Mouse (Mus musculus): Measurements from ENCODE around the gene Fev.

Gene Fev

DNA sequence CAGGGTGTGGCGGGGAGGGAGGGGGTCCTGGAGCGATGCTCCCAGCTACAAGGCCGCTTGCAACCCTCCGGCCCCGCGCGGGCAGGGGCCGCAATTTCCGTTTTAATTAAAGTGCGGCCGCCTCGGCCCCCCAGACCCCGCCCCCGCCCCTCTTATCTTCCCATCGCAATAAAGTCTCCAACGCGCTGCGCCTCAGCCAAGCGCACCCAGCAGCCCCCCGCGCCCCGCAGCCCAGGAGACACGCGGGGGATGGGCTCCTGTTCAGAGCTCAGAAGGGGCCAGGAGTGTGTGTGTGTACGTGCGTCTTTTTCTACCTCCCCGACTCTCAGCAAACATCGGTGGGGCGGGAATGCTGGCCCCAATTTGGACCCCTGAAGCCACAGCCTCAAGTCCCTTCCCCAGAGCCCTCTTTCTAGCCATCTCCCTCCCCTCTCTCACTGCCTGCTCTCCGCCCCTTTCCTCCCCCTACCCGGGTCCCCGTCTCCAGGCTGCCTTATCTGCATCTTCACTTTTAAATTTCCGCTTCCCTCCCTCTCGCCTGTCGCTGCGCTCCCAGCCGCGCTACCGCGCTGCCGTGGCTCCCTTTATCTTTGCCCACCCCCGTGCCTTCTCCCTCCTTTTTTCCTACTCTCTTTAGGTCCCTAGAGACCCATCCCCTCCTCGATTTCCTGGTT lies at the start of gene Fev:
Gene Fev (minus strand): TSS at position 51 of the 674 bp plus-strand sequence.
- DNase-seq = no peak

DNA sequence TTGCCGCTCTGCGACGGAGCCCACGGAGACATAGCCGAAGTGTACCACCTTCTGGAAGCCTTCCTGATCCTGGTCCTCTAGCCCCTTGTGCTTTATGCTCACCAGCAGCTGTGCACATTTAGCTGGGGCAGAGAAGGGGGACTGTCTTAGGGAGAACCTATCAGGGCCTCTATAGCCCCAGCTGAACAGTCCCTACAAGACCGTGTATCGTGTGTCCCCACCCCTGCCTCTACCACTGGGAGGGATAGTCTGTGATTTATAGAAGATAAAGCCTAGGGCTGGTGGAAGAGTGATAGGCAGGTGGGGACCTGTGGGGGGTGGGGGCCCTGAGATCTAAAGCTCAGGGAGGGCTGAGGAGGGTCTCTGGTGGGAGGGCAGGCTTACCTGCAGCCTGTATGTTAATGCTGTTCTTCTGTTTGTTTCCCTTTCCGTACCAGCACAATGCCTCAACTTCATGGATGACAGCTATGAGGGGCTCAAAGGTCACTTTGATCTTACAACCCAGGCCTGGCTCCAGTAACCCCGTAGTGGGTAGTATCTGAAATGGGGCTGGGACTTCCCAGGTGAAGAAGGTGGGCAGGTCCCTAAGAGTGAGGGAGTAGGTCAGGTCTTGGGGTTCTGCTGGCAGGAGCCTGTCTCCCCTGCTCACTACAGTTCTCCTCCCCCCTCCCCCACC lies 42.5 kb upstream of the Fev start:
- no peak for DNase-seq

DNA sequence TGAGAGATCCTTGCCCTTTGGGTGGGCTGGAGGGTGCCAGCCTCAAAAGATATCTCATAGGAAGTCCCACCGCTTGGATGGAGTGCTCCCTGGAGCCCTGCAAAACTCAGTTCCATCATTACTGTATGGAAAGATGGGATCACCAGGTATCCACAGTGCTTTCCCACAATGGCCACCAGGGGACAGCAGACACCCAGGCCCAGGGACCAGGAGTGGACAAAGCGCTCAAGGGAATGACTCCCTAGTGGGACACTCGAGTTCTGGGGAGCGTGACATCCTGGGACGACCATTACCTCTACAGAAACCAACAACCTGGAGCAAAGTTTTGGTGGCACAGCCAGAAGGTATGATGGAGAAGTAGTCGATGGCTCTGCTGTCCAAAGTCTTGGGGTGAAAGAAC lies 41.5 kb upstream of the Fev start:
- DNase-seq = no peak

DNA sequence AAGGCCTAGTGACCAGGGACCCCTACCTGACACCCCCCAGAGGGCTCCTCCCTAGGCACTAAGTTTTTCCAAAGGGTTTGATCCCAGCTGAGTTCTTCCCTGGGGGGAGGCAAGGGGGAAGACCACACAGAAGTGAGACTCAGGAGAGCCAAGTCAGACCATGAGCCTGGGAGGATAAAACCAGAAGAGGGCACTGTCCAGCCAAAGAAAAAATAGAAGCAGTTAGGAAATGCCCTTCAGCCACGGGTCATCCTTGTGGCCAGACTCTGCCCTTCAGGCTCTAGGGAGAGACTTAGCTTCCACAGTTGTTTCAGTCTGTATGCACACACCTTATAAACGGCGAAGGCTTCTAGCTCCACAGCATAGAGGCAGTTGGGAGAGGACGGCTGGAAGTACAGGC lies 39.2 kb upstream of the Fev start:
- DNase-seq = no peak

DNA sequence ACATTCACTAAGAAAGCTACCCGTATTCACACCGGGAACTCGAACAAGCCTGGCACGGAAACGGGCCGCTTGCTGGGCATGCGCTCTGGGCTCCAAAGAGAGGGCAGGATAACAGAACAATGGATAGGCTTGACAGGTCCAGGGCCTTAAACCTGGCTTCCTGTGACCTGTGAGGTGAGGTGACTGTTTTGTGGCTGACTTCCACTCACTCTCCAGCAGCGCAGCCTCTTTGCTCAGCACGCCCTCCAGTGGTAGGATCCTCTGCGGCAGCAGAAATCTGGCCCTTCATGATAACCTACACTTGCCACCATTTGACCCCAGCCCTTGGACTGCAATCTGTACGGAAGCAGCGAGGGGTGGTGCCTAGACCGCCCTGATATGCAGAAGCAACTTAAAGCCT lies 30.5 kb upstream of the Fev start:
- DNase-seq = no peak

GRCm38 (mm10) chr1:74902191-74902590 lies 17.0 kb upstream of the Fev start:
- no peak for DNase-seq

GRCm38 (mm10) chr1:74901686-74902085 lies 16.5 kb upstream of the Fev start:
- peak; percentile 73 to 76 for DNase-seq

DNA sequence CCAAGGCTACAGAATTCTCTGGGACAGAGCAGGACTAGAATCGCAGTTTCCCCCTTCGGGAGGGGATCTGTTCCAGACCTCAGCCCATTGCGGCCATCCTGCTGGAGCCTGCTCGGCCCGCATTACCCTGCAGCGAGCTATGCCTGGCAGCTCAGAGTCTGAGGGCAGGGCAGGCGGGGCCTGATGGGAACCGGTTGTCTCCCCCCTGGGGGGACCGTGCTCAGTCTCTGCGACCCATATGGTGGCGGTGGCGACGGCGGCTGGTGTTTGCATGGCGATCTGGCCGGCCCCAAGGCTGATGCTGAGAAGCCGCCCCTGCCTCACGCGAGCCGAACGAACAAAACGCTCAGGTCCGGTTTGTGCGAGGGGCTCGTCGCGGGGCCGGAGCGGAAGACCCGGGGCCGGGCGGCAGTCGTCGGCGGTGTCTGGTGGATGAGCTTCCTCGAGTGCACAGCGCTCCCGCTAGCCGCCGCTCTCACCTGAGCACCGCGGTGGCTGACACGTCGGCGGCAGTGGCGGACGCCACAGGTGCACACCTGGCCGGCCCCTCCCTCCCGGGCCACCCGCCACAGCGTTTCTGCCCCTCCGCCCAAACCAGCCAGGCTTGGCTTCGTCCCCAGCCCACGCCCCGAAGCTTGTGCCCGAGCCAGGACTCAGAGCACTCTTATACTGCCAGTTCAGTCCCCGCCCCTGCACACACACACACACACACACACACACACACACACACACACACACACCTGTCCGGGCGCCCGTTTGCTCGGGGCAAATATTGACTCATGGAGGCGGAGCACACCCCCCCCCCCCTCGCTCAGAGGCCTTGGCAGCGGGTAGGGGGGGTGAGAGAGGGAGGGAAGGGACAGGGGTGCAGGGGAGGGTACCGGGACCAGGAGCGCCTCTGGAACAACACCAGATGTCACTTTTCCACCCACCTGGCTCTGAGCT lies 15.4 kb upstream of the Fev start:
- no peak for DNase-seq

GRCm38 (mm10) chr1:74898656-74899431 lies 13.6 kb upstream of the Fev start:
- DNase-seq = no peak

GRCm38 (mm10) chr1:74897976-74898375 lies 12.8 kb upstream of the Fev start:
- no peak for DNase-seq

GRCm38 (mm10) chr1:74894966-74895365 lies 9.7 kb upstream of the Fev start:
- peak; percentile 77 to 83 for DNase-seq

GRCm38 (mm10) chr1:74893134-74893855 lies 8.1 kb upstream of the Fev start, which contains the start of gene Cryba2:
TSS of gene Cryba2 (minus strand) at chr1:74893143.
- DNase-seq = peak in 1 of 2 experiments; percentile 40

- no peak for DNase-seq
These were observed 7.3 kb upstream of the Fev start for GRCm38 (mm10) chr1:74892351-74893133.

GRCm38 (mm10) chr1:74891513-74891912 lies 6.3 kb upstream of the Fev start:
- DNase-seq = peak; percentile 35 to 41

GRCm38 (mm10) chr1:74884196-74885141 lies 750 bp downstream of the Fev start:
- no peak for DNase-seq

GRCm38 (mm10) chr1:74883441-74883840 lies 1.8 kb downstream of the Fev start:
- DNase-seq = no peak

DNA sequence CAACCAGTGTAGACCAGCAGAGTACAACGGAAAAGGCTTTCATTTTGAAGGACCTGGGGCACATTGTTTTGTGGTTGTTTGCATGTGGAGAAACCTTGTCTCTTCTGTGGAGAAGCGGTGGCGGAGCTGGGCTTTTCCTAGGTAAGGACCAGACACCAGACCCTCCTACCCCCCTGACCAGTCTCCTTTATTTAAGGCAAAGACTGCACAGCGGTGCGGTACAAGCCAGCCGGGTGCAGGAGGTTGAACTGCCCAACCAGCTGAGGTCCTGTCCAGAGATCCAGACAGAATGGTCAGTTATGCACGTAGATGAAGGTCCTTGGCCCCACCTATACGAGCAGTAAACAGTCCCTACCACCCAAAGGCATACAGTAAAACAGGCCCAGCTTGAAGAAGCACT lies 2.4 kb downstream of the Fev start:
- no peak for DNase-seq

DNA sequence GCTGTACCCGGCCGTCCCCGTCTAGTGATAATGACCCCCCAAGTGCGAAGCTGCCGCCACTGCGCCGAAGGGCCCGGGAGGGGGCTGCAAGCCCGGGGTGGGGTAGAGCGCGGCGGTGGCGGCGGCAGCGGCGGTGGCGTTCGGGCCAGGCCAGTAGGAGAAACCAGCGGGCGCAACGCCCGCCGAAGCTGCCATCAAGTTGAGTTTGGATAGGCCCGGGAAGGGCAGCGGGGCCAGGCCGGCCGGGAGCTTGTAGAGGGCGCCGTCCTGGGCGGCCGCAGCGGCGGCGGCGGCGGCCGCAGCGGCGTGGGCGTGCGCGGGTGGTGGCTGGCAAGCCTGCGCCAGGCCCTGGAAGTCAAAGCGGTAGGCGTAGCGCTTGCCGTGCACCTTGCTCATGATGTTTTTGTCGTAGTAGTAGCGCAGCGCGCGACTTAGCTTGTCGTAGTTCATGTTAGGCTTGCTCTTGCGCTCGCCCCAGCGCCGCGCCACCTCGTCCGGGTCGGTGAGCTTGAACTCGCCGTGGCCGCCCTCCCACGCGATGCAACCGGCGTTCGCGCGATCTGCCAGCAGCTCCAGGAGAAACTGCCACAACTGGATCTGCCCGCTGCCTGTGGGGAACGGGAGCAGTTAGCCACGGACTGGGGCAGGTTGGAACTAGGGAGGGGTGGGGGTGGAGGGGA lies 3.0 kb downstream of the Fev start:
- no peak for DNase-seq

DNA sequence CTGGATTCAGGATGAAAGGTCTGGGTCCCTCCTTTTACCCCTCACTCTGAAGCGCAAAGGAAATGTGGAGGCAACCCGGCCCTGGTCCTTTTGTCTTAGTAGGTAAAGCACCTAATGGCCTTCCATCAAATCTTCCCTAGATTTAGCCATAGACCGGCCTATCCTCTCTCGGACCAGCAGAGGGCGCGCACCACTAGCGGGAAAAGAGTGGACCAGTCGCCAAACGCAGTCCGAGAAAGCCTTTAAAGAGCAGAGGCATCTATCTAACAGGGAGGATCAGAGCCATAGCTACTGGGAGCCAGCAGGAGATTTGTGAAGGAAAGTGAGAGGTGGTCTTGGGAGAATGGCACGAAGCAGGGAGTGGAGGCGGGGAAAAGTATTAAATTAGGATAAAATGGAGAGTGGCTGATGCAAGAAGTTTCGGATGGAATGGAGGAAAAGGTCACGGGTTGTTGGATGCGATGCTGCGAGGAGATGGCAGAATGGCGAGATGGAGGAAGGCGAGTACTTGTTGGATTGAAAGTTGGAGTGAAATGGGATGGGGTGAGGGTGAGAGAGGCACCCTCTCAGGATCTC lies 4.3 kb downstream of the Fev start:
- DNase-seq = peak; percentile 68 to 69

Data from B cell, adult 2 months (primary cell).